Mouse (Mus musculus): ENCODE results near the gene Gm21885. TPM values are rescaled to one million over a fixed set of nuclear protein-coding genes. Genes with fewer than 3 reads are reported as not detected.

Gene Gm21885
- polyA plus RNA-seq (2012; rRNA removed) = not detected in 2 replicates

DNA sequence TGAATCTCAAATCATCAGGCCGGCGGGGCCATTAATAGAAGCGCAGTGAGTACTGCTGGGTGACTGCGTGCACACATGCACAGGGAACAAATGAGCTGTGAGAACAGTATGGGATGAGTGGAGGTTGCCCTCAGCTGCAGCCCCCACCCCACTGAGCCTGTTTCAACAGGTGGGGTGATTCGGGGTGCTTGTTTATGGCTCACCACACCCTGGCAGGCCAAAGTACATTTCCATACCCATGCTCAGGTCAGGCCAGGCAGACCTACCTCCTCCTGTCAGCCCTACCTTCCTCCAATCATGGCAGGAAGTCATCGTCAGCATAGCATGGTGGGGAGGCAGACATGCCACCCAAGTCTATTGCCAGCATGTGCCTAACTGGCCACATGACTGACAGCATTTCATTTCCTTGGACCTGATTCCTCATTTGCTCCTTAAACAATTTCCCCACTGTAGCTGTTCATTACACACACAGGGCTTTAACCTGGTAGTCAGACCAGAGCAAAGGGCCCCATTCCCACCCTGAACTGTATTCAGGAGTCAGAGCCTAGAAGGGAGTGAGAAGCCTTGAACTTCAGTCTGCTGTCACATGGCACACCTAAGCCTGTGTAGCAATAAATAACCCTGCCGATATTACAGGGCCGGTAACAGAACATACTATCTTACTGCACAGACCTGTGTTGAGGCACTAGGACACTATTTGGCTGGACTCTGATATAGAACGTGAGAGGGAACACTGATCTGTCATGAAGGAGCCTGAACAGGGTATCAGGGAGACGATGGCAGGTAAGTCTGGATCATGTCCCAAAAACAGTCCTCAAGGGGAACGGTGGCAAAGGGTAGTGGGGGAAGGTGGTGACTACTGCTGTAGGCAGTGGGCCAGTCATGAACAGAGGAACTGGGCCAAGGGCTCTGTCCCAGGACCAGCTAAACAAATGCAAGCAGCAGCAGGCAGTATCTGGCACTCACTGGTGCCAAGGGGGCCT, at the start of gene Gm21885:
Gene Gm21885 (plus strand): TSS at position 675 of the 983 bp plus-strand sequence.
- peak in 1 of 2 experiments; percentile 19 for DNase-seq (ENCODE audit: extremely low spot score in 1 of 2, low spot score in 1 of 2)

DNA sequence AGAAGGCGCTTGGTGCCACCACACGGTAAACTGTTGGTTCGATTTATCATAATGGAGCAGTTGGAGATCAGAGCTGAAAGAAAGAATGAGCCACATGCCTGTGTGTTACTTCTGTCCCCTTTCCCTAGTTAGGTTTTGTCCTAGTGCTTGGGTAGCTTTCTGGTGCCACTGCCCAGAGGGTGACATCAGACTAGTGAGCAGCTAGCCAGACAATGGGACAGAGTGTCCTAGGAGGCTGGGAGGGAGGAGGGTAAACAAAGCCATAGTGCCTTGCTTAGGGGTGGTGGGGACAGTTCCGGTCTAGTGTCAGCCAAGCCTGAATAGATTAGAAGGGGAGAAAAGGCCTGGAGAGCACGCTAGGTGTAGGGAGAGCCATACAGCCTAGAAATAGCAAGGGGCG, 48.3 kb upstream of the Gm21885 start:
- no peak for DNase-seq (ENCODE audit: extremely low spot score in 1 of 2, low spot score in 1 of 2)

DNA sequence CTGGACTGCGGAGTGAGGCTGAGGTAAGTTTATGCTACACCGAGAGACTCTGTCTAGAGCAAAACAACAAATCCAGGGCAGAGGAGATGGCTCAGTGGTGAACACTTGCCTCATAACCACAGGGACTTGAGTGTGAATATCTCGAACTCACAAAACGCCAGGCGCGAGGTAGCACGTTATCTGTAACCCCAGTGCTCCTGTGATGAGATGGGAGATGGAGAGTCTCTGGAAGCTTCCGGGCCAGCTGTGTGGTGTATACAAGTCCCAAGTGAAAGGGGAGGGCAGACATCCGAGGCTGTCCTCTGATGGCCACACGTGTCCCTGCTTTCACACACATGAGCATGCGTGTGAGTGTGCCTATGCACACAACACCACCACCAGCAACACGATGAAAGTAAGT, 47.3 kb upstream of the Gm21885 start:
- DNase-seq (ENCODE audit: extremely low spot score in 1 of 2, low spot score in 1 of 2) = no peak

DNA sequence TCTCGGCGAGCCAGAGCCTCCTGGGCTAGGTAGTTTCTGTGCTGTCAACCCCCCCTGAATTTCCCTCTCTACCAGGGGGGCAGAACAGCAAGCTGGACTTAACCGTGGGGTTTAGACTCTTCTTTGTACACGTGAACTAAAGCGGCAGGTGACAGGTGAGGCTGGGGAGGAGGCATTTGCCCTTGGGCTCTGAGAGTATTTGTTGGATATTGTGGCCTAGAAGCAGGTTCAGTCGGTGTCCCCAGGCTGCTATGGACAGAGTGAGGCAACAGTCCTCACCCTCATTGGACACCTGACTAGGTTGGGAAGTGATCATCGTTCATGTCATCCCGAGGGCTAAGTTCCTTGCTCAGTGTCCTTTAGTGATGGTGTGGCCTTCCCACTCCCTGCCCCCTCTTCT, 46.8 kb upstream of the Gm21885 start:
- DNase-seq (ENCODE audit: extremely low spot score in 1 of 2, low spot score in 1 of 2) = no peak

DNA sequence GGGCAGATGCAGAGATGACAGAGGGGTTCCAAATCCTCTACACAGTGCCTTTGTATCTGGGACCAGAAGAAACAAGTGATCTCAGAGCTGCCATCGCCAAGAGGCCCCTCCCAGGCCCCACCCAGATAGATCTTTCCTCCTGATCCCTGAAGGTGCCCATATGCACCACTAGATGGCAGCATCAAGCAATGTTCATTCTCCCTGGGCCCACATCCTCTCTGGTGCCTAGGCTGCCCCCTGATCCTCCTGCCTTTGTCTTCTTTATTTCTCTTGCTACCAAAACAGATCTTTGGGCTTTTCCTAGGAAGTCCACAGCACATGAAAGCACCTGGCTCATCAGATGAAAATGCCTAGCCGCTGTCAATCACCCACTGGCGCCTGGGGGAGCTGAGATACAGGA, 45.6 kb upstream of the Gm21885 start:
- peak; percentile 66 to 90 for DNase-seq (ENCODE audit: extremely low spot score in 1 of 2, low spot score in 1 of 2)

DNA sequence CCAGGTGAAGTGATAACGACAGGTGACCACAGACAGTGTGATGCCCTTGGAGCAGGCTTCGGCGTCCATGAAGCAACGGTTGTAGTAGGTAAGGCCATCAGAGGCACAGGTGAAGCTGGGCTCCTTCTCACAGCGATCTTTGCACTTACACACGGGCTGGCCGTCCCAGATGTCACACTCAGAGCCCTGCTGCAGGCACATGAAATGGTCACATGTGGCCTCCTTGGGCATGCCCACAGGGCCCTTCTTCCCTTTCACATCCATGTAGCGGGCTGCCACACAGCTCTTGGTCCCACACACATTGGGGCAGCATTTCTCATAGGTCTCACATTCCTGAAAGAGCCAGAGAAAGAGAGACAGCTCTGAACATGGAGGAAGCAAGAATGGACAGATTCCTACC, 42.9 kb upstream of the Gm21885 start:
- no peak for DNase-seq (ENCODE audit: extremely low spot score in 1 of 2, low spot score in 1 of 2)

DNA sequence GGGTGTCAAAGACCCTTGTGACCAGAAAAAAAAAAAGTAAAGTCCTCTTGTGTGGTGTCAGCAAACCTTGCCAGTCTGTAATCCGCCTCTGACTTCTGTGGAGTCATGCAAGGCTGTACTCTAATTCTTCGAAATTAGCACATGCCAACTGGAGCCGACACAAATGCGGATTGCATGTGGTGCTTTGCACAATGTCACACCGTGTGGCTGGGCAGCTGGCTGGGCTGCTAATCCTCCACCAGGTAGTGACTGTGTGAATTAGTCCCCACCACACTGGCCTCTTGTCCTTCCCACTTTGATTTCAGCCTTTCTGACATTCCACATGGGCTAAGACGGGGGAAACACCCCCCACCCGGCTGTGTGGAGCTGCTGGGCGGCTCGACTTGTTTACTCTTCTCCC, 42.0 kb upstream of the Gm21885 start:
- no peak for DNase-seq (ENCODE audit: extremely low spot score in 1 of 2, low spot score in 1 of 2)

DNA sequence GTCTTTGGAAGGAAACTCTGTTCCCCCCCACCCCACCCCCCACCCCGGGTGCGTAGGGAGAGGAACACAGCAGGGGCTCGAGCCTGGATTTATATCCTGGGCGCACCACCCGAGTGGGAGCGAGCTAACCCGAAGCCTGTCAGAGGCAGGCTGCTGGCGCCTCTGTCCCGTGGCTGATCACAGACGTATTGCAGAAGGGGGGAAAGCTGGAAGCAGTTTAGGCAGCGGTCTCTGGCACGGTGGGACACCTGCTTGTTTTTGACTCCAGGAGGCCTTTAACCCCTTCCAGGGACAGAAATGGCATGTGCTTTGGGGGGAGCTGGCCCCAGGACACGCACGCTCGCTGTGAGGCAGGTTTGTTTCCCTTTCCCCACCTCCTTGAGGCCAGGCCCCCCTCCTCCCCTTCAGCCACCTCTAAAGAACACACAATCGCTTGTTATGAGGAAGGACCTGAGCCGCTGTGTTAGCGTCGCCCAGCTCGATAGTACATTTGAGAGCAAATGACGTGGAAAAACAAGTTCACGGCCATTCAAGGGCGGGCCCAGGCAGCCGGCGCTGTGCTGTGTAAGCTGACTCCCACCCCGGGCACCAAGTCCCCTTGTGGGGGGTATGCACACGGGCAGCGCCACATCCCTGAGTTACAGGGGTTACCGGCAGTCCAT, 38.8 kb upstream of the Gm21885 start:
- DNase-seq (ENCODE audit: extremely low spot score in 1 of 2, low spot score in 1 of 2) = no peak

DNA sequence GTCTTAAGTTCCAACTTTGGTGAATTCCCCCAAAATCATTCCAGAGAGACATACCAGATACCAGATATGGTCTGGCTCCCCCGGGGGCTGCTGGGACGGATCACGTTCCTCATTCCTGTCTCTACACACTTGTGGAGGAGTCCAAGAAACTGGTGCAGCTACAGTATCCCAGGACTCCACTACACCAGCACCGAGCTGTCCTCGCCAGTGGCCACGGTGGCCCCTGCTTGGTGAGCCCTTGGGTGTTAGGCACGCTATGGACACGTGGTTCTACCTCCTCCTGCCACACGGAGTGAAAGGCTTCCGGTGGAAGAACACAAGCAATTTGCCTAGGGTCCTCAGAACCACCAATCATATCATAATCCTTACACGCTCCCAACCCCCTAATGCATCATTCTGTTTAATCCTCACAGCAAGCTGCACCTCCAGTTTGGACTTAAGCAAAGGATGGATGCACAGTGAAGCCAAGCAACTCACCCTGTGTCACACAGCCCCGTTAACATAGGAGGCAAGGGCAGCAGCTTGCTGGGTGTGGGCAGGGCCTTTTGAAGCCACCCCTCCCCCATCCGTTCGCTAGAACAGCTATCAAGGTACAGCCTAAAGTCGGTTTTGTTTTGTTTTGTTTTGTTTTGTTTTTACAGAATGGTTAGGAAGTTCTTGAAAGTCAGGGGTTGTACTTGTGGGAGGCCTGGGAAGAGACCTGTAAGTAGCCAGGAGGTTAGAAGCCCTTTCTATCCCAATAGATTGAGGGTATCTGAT, 38.1 kb upstream of the Gm21885 start:
- DNase-seq (ENCODE audit: extremely low spot score in 1 of 2, low spot score in 1 of 2) = no peak

DNA sequence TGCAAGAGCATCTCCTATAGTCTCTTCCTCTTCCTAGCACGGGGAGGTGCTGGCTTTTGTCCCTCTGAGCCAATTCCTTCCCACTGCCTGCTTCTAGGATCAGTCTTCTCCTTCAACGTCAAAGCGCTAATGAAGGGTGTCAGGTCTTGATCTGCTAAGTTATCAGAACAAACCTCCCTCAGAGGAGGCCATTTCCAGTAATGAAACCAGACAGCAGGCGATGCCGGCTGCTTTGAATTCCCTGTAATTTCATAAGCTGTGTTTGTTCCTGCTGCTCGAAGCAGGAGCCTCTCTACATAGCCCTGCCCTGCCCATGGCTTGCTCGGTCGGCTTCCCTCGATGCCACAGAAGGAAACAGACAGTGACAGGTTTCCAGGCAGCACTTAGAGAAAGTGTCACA, 37.3 kb upstream of the Gm21885 start:
- DNase-seq (ENCODE audit: extremely low spot score in 1 of 2, low spot score in 1 of 2) = no peak

DNA sequence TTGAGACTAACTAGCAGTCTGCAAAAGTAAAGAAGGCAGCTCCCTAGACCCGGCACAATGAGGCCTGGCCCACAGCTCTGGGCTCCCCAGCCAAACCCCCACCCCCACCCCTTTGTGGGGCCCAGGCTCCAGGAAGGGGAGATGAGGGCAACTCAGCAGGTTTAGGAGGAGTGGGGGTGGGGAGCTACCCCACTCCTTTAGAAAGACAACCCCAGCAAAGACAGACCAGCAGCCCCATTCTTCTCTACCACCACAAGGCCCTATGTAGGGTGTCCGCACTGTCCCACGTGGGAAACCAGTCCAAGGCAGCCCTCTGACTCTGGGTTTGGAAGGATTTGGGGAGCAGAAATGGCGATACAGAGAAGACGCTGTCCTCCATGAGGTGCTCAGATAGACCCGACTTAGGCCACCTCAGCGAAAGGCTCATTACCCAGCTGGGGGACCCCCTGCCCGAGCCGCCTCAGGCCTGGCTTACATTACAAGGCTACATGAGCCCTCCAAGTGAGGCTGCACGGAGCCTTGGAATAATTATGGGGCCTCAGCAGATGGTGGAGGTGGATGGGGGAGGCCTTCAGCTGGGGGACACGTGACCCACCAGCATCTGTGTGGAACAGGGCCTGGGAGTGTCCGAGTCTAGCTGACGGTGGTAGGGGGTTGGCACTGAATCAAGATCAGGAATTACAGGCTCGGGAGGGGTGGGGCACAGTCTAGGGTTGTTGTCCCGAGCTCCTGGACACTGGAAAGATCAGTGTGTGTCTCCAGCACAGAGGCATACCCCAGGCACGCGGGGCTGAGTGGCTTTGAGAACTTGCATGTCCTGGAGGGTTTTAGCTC, 35.5 kb upstream of the Gm21885 start, which contains the start of gene Wfikkn2:
Gene Wfikkn2 (minus strand): TSS at position 51 of the 834 bp plus-strand sequence.
- no peak for DNase-seq (ENCODE audit: extremely low spot score in 1 of 2, low spot score in 1 of 2)

DNA sequence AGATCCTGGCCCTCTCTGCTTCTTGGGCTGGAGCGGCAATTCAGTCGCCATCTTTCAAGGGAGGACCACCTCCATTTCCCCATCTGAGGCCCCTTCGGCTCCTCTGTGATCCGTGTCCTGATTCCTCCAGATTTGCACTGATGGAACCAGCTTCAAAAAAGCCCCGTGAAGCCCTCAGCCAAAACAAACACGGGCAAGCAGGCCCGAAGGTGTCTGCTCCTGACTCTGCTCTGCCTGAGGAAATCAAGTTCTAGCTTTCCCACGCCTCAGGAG, 34.9 kb upstream of the Gm21885 start:
- DNase-seq (ENCODE audit: extremely low spot score in 1 of 2, low spot score in 1 of 2) = no peak

DNA sequence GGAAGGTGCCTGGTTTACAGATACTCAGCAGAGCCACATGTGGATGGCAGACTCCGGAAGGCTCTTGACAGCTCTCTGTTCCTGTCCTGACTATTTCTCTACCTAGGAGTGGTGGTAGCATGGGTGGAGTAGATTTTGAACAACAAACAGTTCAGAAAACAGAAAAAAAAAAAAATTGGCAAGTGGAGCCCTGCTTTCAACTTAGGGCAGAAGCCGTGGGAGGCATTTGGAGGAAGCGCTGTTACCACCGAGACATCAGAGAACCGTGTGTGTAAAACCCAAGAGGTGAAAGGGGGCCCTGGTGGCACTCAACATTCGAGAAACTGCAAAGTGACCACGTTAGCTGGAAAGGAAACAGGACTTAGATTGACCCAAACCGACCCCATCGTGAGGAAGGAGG, 28.5 kb upstream of the Gm21885 start:
- DNase-seq (ENCODE audit: extremely low spot score in 1 of 2, low spot score in 1 of 2) = no peak

DNA sequence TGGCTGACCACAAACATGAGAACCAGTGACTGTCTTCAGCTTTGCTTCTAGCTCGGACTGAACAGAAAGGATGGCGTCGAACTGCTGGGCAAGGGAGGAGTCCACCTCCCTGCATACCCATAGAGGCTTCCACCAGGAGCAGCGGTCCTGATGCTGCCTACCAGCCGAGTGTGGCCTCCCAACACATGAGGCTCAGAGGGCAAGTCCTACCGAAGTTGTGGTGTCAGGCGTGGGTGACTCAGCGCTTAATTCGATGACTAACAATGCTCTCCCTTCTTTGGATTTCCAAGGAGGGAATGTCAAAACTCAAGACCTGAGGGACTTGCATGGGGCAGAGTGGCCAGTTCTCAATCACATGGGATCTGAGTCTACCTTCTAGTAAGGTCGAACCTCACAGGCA, 28.0 kb upstream of the Gm21885 start:
- DNase-seq (ENCODE audit: extremely low spot score in 1 of 2, low spot score in 1 of 2) = no peak

DNA sequence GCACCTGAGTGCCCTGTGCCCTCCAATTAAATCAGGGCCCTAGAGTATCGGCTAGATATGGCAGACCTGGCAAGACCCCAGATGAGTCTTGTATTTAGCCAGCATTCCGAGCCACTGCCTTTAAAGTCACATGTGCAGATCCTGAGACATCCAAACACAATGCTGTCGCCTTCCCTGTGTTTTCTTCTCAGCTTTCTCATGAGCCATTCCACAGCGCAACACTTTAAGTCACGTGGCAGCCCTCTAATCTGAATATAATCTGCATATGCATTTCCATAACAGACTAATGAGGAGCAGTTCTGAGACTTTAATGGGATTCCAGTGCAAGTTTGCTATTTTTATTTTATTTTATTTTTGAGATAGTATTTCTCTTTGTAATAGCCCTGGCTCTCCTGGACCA, 25.9 kb upstream of the Gm21885 start:
- no peak for DNase-seq (ENCODE audit: extremely low spot score in 1 of 2, low spot score in 1 of 2)

DNA sequence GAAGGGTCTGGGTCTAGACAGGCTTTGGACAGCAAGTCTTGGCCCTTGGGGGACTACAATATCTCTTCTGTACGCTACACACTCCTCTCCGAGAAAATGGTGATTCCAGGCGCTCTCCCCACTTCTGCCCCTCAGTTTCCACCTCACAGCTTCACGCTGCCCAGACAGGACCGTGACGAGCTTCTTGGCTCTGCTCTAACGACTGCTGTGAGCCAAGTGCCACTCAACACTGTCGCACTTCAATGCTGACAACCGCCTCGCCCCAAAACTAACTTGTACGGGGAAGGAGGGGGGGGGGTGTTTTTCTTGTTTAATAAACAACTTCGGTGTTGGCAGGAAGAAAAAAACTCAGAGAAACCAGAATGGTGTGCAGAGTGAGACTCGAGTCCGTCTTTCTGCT, 23.7 kb upstream of the Gm21885 start:
- DNase-seq (ENCODE audit: extremely low spot score in 1 of 2, low spot score in 1 of 2) = no peak

DNA sequence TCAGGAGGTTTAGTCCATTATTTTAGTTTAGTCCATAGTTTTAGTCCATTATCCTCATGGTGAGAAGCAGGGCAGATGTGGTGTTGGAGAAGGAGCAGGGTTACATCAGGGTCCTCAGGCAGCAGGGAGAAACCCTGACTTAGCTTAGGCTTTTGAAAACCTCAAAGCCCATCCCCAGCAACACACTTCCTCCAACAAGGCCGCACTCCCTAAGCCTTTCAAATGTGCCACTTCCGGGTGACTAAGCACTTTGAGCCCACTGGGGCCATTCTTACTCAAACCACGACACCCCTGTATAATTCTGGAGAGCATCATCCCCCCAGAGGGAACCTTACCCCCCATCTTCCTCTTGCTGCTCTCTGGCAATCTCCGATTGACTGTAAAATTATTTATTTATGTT, 21.9 kb upstream of the Gm21885 start:
- no peak for DNase-seq (ENCODE audit: extremely low spot score in 1 of 2, low spot score in 1 of 2)

DNA sequence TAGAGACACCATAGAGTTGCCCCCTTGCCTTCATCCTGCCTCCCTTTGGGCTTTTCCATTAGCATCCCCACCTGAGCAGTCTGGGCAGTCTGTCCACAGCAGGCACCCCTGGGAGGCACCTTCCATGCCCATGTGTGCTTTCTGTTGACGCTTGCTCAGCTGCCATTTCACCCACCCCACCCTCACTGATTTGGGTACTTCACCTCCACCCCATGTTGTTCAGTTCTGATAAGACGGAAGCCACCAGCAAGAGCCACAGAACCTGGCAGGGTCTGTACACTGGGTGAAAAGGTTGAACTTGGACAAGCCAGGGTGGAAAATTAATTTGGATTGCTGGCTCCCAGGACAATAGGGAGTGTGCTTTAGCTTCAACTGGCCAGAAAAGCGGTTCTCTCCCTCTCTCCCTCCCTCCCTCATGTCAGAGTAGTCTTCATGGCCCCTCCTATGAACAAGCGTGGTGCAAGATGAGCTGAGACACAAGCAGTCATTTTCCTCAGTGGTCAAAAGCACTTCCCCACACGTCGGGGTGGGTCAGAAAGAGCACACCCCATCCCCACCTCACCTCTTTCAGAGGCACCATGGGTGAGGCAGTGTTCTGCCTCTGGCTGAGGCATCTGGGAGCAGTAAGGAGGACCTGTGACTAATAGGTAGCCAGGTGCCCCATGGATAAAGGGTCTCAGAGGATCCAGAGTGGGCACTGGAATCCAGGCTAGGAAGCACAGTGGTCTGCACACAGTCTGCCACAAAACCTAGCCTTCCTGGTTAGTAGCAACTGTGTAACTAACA, 19.9 kb upstream of the Gm21885 start:
- DNase-seq (ENCODE audit: extremely low spot score in 1 of 2, low spot score in 1 of 2) = no peak

DNA sequence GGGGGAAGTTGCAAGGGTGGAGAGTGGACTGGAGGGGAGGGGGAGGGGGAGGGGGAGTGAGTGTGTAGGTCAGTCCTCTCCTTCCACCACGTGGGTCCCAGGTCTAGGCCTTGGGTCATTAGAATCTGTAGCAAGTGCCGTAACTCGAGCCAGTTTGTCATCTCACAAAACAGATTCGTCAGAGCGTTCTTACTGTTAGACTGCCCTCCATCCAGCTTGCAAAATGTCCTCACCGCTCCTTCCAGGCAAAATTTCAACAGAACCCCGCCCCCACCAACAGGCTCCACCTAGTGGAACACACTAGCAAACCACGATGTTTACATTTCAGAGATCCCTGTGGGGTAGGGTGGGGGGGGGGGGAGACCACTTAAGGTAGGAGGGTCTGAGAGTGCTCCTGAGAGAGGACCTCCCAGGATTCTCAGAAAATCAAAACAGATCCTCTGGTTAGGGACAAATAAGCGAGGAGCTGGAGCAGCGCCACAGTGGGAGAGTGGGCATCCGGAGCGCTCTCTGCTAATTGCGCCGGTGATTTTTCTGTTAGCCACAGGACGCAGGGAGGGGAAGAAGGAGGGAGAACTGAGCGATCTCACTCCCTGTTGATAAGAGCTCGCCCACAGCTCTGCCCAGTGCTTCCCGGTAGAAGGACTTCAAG, 16.4 kb upstream of the Gm21885 start:
- peak in 1 of 2 experiments; percentile 72 for DNase-seq (ENCODE audit: extremely low spot score in 1 of 2, low spot score in 1 of 2)
